Mouse (Mus musculus): ENCODE results near the gene Ankrd2. TPM values are rescaled to one million over a fixed set of nuclear protein-coding genes. Genes with fewer than 3 reads are reported as not detected.

Gene Ankrd2
- polyA plus RNA-seq, 1 experiment = 6.8 TPM

DNA sequence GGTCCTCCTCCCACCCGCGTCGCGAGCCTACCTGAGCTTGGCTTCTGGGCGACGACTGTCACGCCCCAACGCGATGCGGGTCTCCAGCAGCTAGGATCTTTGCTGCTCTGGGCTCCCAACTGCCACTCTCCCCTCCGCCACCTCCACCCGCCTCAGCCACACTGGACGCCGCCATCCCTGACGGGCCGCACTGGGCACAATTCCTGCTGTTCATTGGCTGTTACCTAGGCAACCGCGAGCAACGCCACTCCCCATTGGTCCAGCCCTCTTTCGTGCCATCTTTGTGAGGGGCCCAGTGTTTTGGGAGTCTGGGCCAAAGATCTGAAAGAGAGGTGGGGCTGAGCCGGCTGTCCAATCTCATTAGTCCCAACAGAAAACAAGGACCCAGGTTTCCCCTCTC, 50.4 kb downstream of the Ankrd2 start, which contains the start of gene Morn4:
Gene Morn4, minus strand, starts transcription at position 192 of the 400 bp plus-strand sequence.
- no peak for TF ChIP-seq CTCF (IDR thresholded peaks at IDR 0.05; ENCODE audit: extremely low read depth, insufficient read depth, insufficient read length, insufficient replicate concordance)
- TF ChIP-seq POLR2A (IDR thresholded peaks at IDR 0.05; ENCODE audit: low read depth, low read length) = no peak
- H3K27ac ChIP-seq (ENCODE audit: insufficient read depth, low read length) = no peak within 1 kb of the TSS
- peak within 1 kb of the TSS; percentile 33 for H3K4me3 ChIP-seq (ENCODE audit: extremely low read depth, insufficient read depth, insufficient read length)
- peaks cover 10% of the 10 kb centered on the region for H3K4me1 ChIP-seq (ENCODE audit: control insufficient read depth, insufficient read depth, insufficient read length)
- peak in 1 of 2 experiments; percentile 26 for DNase-seq (ENCODE audit: low read depth in 1 of 2, low spot score in 2 of 2)
- 8% methylated on average over 21 of the region's 21 CpGs for WGBS
- H3K27me3 ChIP-seq (ENCODE audit: control insufficient read depth, insufficient read depth, low read length) = peaks cover 7% of the 10 kb centered on the region; the same call in 1 of the 2 replicates
- H3K36me3 ChIP-seq (ENCODE audit: control insufficient read depth, insufficient read depth, low read length) = no peaks in the 10 kb centered on the region

GRCm38 (mm10) chr19:42089103-42089747, 53.4 kb downstream of the Ankrd2 start:
- Histone ChIP-seq H3K4me3 (ENCODE audit: extremely low read depth, insufficient read depth, insufficient read length) (no peak overlapping the region; the same call in 1 of the 2 replicates), H3K27ac (ENCODE audit: insufficient read depth, low read length) (peak overlapping the region; percentile 75), H3K4me1 (ENCODE audit: control insufficient read depth, insufficient read depth, insufficient read length) (peaks cover 10% of the 10 kb centered on the region), H3K27me3 (ENCODE audit: control insufficient read depth, insufficient read depth, low read length) (peaks cover 7% of the 10 kb centered on the region; the same call in 1 of the 2 replicates), H3K36me3 (ENCODE audit: control insufficient read depth, insufficient read depth, low read length) (no peaks in the 10 kb centered on the region)
- DNase-seq (ENCODE audit: low read depth in 1 of 2, low spot score in 2 of 2) = peak; percentile 67 to 72
- TF ChIP-seq CTCF (IDR thresholded peaks at IDR 0.05; ENCODE audit: extremely low read depth, insufficient read depth, insufficient read length, insufficient replicate concordance) = no peak
- peak; percentile 37; the same call in 1 of the 2 replicates for TF ChIP-seq POLR2A (IDR thresholded peaks at IDR 0.05; ENCODE audit: low read depth, low read length)
- WGBS = 5% methylated on average over 14 of the region's 14 CpGs

DNA sequence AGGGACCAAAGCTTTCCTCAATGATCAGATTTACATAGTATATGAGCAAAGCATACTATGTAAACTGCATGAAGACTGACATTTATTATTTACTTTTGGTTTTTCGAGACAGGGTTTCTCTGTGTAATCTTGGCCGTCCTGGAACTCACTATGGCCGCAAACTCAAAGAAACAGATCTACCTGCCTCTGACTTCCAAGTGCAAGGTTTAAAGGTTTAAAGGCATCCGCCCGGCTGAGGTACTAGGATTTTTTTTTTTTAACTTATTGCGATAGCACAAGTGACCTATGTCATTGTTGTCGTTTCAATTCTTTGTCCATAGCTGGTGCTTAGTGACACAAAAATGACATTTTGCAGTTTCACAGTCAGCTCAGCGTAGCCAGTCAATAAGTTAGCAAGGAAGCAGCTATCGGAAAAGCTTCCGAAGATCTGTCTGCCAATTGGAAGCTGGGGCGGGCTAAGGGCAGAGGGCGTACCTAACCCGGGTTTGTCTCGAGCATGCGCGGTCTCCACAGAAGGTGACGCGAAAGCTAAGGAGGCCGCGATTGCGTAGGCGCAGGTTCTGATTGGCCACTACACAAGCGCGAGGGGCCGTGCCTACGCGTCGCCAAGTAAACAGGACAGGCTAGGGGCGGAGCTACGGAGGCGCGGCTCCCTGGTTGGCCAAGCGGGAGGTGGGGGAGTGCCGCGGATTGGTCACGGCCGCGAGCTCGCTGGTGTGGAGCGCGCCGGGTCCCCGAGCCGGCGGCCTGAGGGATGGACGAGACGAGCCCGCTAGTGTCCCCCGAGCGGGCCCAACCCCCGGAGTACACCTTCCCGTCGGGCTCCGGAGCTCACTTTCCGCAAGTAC, 54.2 kb downstream of the Ankrd2 start, which contains the start of gene Pi4k2a:
Gene Pi4k2a, plus strand, starts transcription at position 723 of the 848 bp plus-strand sequence.
- H3K4me1 ChIP-seq (ENCODE audit: control insufficient read depth, insufficient read depth, insufficient read length) = peaks cover 10% of the 10 kb centered on the region
- TF ChIP-seq CTCF (IDR thresholded peaks at IDR 0.05; ENCODE audit: extremely low read depth, insufficient read depth, insufficient read length, insufficient replicate concordance) (no peak), POLR2A (IDR thresholded peaks at IDR 0.05; ENCODE audit: low read depth, low read length) (peak; percentile 32)
- H3K27ac ChIP-seq (ENCODE audit: insufficient read depth, low read length) = peak within 1 kb of the TSS; percentile 84
- H3K36me3 ChIP-seq (ENCODE audit: control insufficient read depth, insufficient read depth, low read length) = no peaks in the 10 kb centered on the region
- under 1% methylated on average over 55 of the region's 55 CpGs for WGBS
- peak within 1 kb of the TSS; percentile 74 for H3K4me3 ChIP-seq (ENCODE audit: extremely low read depth, insufficient read depth, insufficient read length)
- peaks cover 7% of the 10 kb centered on the region; the same call in 1 of the 2 replicates for H3K27me3 ChIP-seq (ENCODE audit: control insufficient read depth, insufficient read depth, low read length)
- DNase-seq (ENCODE audit: low read depth in 1 of 2, low spot score in 2 of 2) = peak; percentile 99

DNA sequence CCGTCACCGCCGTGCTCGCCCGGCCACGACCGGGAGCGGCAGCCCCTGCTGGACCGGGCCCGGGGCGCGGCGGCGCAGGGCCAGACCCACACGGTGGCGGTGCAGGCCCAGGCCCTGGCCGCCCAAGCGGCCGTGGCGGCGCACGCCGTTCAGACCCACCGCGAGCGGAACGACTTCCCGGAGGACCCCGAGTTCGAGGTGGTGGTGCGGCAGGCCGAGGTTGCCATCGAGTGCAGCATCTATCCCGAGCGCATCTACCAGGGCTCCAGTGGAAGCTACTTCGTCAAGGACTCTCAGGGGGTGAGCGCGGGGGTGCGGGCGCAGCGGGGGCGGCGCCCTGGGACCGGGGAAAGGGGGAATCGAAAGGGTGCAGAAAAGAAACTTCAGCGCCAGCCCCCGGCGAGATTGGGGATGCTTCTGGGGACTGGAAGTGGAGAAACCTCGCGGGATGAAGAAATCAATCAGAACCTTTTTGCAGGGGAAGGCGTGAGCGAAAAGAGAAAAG, 54.9 kb downstream of the Ankrd2 start:
- TF ChIP-seq CTCF (IDR thresholded peaks at IDR 0.05; ENCODE audit: extremely low read depth, insufficient read depth, insufficient read length, insufficient replicate concordance) (no peak), POLR2A (IDR thresholded peaks at IDR 0.05; ENCODE audit: low read depth, low read length) (no peak)
- Histone ChIP-seq H3K4me1 (ENCODE audit: control insufficient read depth, insufficient read depth, insufficient read length) (peaks cover 10% of the 10 kb centered on the region), H3K27ac (ENCODE audit: insufficient read depth, low read length) (peak overlapping the region; percentile 84), H3K36me3 (ENCODE audit: control insufficient read depth, insufficient read depth, low read length) (no peaks in the 10 kb centered on the region), H3K27me3 (ENCODE audit: control insufficient read depth, insufficient read depth, low read length) (peaks cover 6% of the 10 kb centered on the region; the same call in 1 of the 2 replicates), H3K4me3 (ENCODE audit: extremely low read depth, insufficient read depth, insufficient read length) (peak overlapping the region; percentile 74)
- under 1% methylated on average over 51 of the region's 52 CpGs for WGBS
- DNase-seq (ENCODE audit: low read depth in 1 of 2, low spot score in 2 of 2) = peak; percentile 14 to 26

Other genes starting within 250 kb of the Ankrd2 start
- gene Arhgap19, start 234.0 kb upstream of the Ankrd2 start, polyA plus RNA-seq (2012; rRNA removed) = 4.8 and 8.5 TPM in 2 replicates
- 7.6 and 12.7 TPM in 2 replicates for gene Frat1, start 206.0 kb upstream of the Ankrd2 start, polyA plus RNA-seq (2012; rRNA removed)
- gene Frat2, start 187.9 kb upstream of the Ankrd2 start, polyA plus RNA-seq (2012; rRNA removed) = 7.6 and 14.4 TPM in 2 replicates
- 7.0 and 9.2 TPM in 2 replicates for gene Rrp12, start 139.8 kb upstream of the Ankrd2 start, polyA plus RNA-seq (2012; rRNA removed)
- 62.8 and 96.9 TPM in 2 replicates for gene Pgam1, start 124.1 kb upstream of the Ankrd2 start, polyA plus RNA-seq (2012; rRNA removed)
- 10.5 and 11.0 TPM in 2 replicates for gene Exosc1, start 102.6 kb upstream of the Ankrd2 start, polyA plus RNA-seq (2012; rRNA removed)
- gene Zdhhc16, start 102.5 kb upstream of the Ankrd2 start, polyA plus RNA-seq (2012; rRNA removed) = 68.0 and 74.0 TPM in 2 replicates
- 64.6 and 68.5 TPM in 2 replicates for gene Mms19, start 54.8 kb upstream of the Ankrd2 start, polyA plus RNA-seq (2012; rRNA removed)
- 18.6 and 19.3 TPM in 2 replicates for gene Ubtd1, start 54.2 kb upstream of the Ankrd2 start, polyA plus RNA-seq (2012; rRNA removed)
- 1.6 and 2.0 TPM in 2 replicates for gene Hoga1, start 9.6 kb downstream of the Ankrd2 start, polyA plus RNA-seq (2012; rRNA removed)
- 0.08 and 0.11 TPM in 2 replicates for gene 4933411K16Rik, start 16.2 kb downstream of the Ankrd2 start, polyA plus RNA-seq (2012; rRNA removed)
- 1.0 and 1.2 TPM in 2 replicates for gene Morn4, start 50.4 kb downstream of the Ankrd2 start, polyA plus RNA-seq (2012; rRNA removed)
- gene Pi4k2a, start 54.5 kb downstream of the Ankrd2 start, polyA plus RNA-seq (2012; rRNA removed) = 22.3 and 25.1 TPM in 2 replicates
- gene Avpi1, start 93.1 kb downstream of the Ankrd2 start, polyA plus RNA-seq (2012; rRNA removed) = 13.4 and 18.2 TPM in 2 replicates
- 52.6 and 76.5 TPM in 2 replicates for gene Marveld1, start 111.4 kb downstream of the Ankrd2 start, polyA plus RNA-seq (2012; rRNA removed)
- 49.4 and 49.5 TPM in 2 replicates for gene Zfyve27, start 128.0 kb downstream of the Ankrd2 start, polyA plus RNA-seq (2012; rRNA removed)
- gene Sfrp5, start 166.3 kb downstream of the Ankrd2 start, polyA plus RNA-seq (2012; rRNA removed) = 0.19 and 0.28 TPM in 2 replicates
- 0.11 TPM in 1 of 2 replicates, not detected in the other for gene Golga7b, start 211.6 kb downstream of the Ankrd2 start, polyA plus RNA-seq (2012; rRNA removed)